Mouse (Mus musculus): Measurements from ENCODE around the gene Scgb3a1.

DNA sequence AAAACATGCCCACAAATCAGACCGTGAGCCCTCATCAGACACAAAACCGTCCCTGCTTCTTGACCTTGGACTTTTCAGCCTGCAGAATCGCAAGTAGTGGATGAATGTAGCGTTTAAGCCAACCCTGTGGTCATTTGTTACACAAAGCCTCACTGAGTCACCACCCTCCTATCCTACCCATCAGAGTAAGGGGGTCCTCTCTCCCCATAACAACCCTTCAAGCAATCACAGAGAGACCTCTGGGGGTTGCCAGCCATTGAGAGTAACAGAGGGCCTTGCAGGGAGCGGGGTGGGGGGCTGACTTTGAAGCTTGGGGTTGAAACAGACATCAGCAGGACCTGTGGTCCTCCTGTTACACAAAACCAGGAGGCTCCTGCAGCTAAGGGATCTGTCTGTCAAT, 8.8 kb upstream of the Scgb3a1 start:
- no peak for TF ChIP-seq CTCF (IDR thresholded peaks at IDR 0.05; ENCODE audit: borderline replicate concordance, insufficient read depth, low read length)
- no peak for TF ChIP-seq POLR2A (IDR thresholded peaks at IDR 0.05; ENCODE audit: low read depth, low read length)
